Mouse (Mus musculus) adrenal gland, adult 18-20 months (tissue): ENCODE measurements around the gene Synj1. TPM values are rescaled to one million over a fixed set of nuclear protein-coding genes. Genes with fewer than 3 reads are reported as not detected.

Experiments
- DNase-seq, 2 experiments: peaks; one replicate each; pipeline ENCODE4 v3.0.0; 2021 to 2022; ENCODE audit warnings: low spot score in 2 of 2
- long read RNA-seq, 2 experiments: library from polyadenylated mRNA; stranded (forward); transcript quantifications; one replicate each; pipeline ENCODE4 v2.0.0; 2021
- total RNA-seq, 2 experiments: library from RNA; stranded (reverse); gene quantifications; 1 replicate in 1 of 2; 2 replicates in 1 of 2; pipeline ENCODE4 v1.2.3; 2021

Synj1 gene
- total RNA-seq, result 10 to 100 TPM; 52.2 to 58.5 TPM
- long read RNA-seq, experiment 1, partial matches to known transcripts, result 3 of 6 reads
- long read RNA-seq, experiment 1, other reads (novel, unspliced or antisense), result 2 of 6 reads
- long read RNA-seq, experiment 2, partial matches to known transcripts, result 2 of 5 reads
- long read RNA-seq, experiment 2, other reads (novel, unspliced or antisense), result 3 of 5 reads

- peak; percentile 91 for DNase-seq
Measured at GRCm38 (mm10) chr16:91011021-91011683, at the start of gene Synj1. Gene Synj1, minus strand, starts transcription at chr16:91011308.

DNA sequence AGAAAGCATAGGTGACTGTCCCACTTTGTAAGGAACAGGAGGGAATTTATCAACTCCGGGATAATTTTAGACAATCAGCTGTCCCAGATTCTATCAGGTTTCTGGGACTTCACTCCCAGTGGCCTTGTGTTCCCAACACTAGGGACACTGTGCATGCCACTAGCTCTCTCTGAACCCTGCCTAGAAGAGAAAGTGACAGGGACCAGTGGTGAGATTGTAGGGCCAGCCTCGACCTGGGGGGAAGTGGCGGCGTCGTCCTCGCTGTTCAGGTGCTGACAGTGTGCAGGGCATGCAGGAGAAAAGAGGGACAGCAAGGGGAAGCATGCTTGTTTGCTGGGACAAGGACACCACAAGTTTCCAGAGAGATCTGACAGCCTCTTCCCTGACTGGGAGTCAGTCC is 46.6 kb upstream of the Synj1 start:
- no peak for DNase-seq

- no peak for DNase-seq
Measured at GRCm38 (mm10) chr16:91057261-91057660, 46.2 kb upstream of the Synj1 start.

- DNase-seq, result no peak
Measured at GRCm38 (mm10) chr16:91056043-91056821, 45.1 kb upstream of the Synj1 start.

- DNase-seq, result no peak
Measured at GRCm38 (mm10) chr16:91055150-91055549, 44.0 kb upstream of the Synj1 start.

DNA sequence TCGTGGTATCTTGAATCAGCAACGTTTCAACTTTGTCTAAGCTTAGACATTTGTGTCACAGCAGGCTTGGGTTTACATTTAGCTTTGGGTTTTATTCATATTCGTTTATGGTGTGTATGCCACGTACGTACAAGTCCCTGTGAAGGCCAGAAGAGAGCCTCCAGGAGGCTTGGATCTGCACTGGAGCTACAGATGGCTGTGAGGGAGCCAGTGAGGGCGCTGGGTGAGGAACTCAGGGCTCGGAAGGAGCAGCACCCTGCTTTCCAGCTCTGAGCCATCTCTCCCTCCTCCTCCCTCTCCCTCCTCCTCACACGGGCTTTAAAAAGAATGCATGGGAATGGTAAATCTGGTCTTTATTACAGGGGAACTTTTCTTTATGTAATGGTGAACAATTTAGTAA is 42.5 kb upstream of the Synj1 start:
- no peak for DNase-seq

GRCm38 (mm10) chr16:91045511-91045910 is 34.4 kb upstream of the Synj1 start:
- DNase-seq, result peak; percentile 19 to 49

DNA sequence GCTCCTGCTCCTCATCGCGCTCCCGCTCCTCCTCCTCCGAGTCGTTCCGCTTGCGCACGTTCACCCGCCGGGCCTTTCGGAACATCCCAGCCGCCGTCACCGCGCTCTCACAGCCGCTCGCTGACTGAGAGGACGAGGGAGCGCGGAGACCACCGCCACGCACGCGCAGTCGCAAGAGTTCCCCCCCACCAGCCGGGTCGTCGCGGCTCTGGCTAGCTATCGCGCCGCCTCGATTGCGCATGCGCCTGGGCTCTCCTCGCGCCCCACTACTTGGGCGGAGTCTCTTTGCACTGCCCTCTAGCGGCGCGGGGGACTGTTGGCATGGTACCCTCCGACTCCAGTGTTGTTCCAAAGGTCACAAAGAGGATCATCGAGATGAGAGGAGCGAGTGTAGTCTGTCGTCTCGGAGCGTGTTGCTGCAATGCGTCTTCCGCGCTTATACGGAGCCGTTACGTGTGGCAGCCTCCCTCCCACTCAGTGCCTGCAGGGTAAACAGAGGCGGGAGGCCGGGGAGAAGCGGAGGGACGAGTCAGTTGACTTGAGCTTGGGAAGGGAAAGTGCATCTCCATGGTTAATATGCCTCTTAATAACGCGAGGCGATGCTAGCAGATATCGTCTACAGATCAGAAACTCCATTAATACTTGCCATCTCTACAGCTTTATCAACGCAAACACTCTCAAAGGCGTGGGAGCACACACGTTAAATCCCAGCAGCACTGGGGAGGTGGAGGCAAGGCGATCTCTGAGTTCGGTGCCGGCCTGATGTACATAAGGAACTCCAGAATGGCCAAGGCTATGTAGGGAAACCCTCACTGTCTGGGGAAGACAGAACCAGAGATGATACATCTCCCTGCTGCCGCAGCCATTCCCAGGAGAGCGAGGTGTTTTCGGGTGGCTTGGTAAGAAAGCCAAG is 33.4 kb upstream of the Synj1 start, which contains the start of gene Paxbp1:
Gene Paxbp1 (minus strand): TSS at position 274 of the 913 bp plus-strand sequence.
- DNase-seq, result peak; percentile 99

DNA sequence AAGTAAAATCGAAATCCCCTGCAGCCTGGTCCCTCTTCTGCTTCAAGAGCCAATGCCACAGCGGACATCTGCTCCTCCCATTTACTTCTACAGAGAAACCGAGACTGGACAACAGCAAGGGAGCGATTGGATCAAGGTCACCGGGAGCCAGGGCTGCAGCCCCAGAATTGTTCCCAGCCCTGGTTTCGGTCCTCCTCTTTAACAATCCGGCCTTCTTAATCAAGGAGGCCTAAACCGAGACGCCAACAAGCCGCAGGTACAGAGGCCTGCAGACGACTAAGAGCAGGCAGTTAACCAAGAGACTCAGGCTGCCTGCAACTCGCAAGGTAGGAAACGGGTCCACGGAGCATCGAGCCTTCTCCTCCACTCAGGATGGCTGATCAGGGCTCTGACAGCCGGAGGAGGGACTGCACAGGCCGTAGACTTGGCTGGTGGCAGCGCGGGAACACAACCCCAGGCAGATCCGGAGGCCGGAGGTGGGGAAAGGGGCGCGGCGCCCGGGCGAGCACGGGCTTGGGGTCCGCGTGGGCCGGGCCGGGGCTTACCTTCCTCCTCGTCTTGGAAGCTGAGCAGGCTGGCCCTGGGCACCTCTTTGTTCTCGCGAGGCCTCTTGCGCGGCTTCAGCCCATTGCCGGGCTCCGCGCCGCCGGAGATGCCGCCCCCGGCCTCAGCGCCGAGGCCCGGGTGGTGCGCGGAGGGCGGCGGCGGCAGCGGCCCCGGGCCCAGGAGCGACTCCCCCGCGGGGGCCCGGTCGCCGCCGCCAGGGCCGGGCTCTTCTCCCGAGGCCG is 32.5 kb upstream of the Synj1 start:
- peak; percentile 48 to 63 for DNase-seq

DNA sequence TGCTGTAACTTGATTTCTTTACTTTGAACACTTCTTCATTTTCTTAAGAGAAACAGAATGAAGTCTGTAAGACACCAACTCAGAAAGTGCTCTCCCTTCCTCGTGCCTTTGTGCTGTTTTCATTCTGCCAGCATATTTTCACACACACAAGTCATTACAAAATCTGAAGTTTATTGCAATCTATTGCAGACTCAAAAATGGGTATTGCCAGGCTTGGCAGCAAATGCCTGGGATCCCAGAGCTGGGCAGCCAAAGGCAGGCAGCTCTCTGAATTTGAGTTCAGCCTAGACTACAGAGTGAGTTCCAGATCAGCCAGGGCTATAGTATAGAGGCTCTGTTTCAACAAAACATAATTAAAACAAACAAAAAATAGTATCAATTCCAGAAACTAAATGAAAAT is 31.5 kb upstream of the Synj1 start:
- DNase-seq, result no peak

GRCm38 (mm10) chr16:91035866-91036265 is 24.8 kb upstream of the Synj1 start:
- no peak for DNase-seq

GRCm38 (mm10) chr16:91030751-91031150 is 19.6 kb upstream of the Synj1 start:
- DNase-seq, result no peak

GRCm38 (mm10) chr16:91029901-91030300 is 18.8 kb upstream of the Synj1 start:
- no peak for DNase-seq

DNA sequence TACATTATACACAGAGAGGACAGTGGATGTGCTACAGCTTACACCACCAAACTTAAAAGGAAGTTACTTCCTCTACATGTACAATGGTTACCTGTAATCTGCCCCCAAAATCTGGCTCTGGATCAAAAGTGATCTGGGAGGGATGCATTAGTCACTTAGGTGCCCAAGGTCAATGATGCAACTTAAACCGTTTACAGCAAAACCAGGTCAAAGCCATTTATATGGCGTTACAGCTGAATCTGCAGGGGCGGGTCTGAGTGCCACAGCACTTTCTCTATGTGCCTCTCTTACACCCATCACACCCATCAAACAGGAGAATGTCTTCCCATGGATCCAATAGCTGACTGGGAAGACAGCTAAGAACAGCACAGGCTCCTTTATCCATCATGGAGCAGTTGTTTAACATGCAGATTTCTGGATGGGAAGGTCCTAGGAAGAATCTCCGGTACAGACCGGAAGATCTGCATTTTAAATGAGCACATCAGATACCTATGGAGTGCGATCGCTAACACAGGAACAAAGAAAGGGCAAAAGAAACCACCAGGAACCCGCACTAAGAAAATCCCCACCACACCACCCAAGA is 18.1 kb upstream of the Synj1 start:
- no peak for DNase-seq

GRCm38 (mm10) chr16:91026290-91026689 is 15.2 kb upstream of the Synj1 start:
- DNase-seq, result no peak

DNA sequence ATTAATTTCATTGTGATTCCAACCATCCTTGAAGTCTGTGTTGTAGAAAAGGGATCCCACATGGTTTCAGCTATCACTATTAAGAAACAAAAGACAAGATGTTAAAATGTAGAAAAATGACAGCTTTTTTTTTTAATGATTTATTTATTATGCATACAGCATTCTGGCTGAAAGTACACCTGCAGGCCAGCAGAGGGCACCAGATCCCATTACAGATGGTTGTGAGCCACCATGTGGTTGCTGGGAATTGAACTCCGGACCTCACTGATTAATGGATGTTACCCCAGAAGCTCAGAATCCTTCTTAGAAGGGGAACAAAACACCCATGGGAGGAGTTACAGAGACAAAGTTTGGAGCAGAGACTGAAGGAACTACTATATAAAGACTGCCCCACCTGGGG is 12.3 kb upstream of the Synj1 start:
- no peak for DNase-seq

DNA sequence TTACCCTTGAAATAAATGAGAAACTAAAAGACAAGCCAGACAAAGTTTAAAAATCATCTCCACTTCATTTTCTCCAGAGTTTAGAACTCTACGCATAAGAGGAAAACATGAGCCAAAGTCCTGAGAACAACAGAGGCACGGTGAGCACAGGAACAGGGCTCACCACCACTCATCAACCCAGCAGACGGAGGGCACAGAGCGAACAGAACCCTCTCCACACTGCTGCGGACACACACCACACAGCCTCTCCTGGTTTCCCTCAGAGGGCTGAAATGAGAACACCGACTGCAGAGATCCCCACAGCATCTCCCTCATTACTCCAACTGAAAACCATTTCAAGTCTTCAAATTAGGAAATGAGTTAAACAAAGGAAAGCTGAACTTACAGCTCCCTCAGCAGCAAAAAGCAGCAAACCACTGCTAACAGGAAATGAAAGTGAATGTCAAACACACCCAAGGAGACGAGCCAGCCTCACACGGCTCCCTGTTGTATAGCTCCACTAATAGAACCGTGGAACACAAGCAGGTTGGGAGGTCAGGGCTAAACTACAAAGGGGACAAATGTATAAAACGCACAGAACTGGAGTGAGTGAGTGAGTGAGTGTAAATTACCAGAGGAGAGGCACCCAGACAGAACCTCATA is 9.9 kb upstream of the Synj1 start:
- no peak for DNase-seq

- DNase-seq, result no peak
Measured at GRCm38 (mm10) chr16:91019476-91019875, 8.4 kb upstream of the Synj1 start.

- no peak for DNase-seq
Measured at GRCm38 (mm10) chr16:91015761-91016160, 4.7 kb upstream of the Synj1 start.
